Mouse (Mus musculus) forebrain, embryonic 16.5 days (tissue): ENCODE measurements around the gene Erlin1. TPM values are rescaled to one million over a fixed set of nuclear protein-coding genes. Genes with fewer than 3 reads are reported as not detected.
A peak's percentile ranks its signal among the peaks of the same experiment; 100 is the strongest.

Source experiments
- ATAC-seq: fragments of 200-750 bp; cut with Nextera tagmentation; 2 replicates; pipeline ENCODE4 v1.8.0; 2017; ENCODE audit warnings: mild to moderate bottlenecking, moderate library complexity
- H3K27ac ChIP-seq: fragments of 300-500 bp; sonication (generic); 2 replicates; pipeline ENCODE4 v1.5.1; 2014; ENCODE audit warnings: low read length, control low read depth
- H3K27me3 ChIP-seq: fragments of 300-500 bp; sonication (generic); replicated peaks from 2 replicates; pipeline ENCODE4 v1.6.1; 2014; ENCODE audit warnings: low read length; ENCODE audit not compliant: control insufficient read depth, insufficient read depth
- H3K36me3 ChIP-seq: fragments of 300-500 bp; sonication (generic); 2 replicates; pipeline ENCODE4 v1.6.1; 2014; ENCODE audit not compliant: control insufficient read depth, insufficient read depth
- H3K4me1 ChIP-seq: fragments of 300-500 bp; sonication (generic); replicated peaks from 2 replicates; pipeline ENCODE4 v1.6.1; 2014; ENCODE audit warnings: low read length; ENCODE audit not compliant: control insufficient read depth, insufficient read depth
- H3K4me2 ChIP-seq: fragments of 300-500 bp; sonication (generic); 2 replicates; pipeline ENCODE4 v1.6.1; 2014; ENCODE audit warnings: mild to moderate bottlenecking, low read length, control low read depth
- H3K4me3 ChIP-seq: fragments of 300-500 bp; sonication (generic); replicated peaks from 2 replicates; pipeline ENCODE4 v1.5.1; 2014; ENCODE audit warnings: mild to moderate bottlenecking, low read length, control low read depth
- H3K9ac ChIP-seq: fragments of 300-500 bp; sonication (generic); replicated peaks from 2 replicates; pipeline ENCODE4 v1.6.1; 2014; ENCODE audit warnings: low read depth, low read length, control low read depth
- H3K9me3 ChIP-seq: fragments of 300-500 bp; sonication (generic); 2 replicates; pipeline ENCODE4 v1.6.1; 2016; ENCODE audit warnings: low read length; ENCODE audit not compliant: control insufficient read depth
- WGBS: fragments of 180-500 bp; shearing (Covaris S2); extraction: QIAGEN DNeasy Blood & Tissue Kit; methylation state at CpG from one replicate; pipeline ENCODE4 v1.1.7; 2014; 5-methylcytosine and 5-hydroxymethylcytosine counted together
- polyA plus RNA-seq: library from polyadenylated mRNA; unstranded; fragments of >200 nt; fragmentation: Nextera tagmentation; extraction: Ambion mirVana; gene quantifications from 2 replicates; pipeline ENCODE4 v1.2.1, GENCODE M21; 2015

Gene Erlin1
- polyA plus RNA-seq, result 20.8 and 23.5 TPM in 2 replicates

DNA sequence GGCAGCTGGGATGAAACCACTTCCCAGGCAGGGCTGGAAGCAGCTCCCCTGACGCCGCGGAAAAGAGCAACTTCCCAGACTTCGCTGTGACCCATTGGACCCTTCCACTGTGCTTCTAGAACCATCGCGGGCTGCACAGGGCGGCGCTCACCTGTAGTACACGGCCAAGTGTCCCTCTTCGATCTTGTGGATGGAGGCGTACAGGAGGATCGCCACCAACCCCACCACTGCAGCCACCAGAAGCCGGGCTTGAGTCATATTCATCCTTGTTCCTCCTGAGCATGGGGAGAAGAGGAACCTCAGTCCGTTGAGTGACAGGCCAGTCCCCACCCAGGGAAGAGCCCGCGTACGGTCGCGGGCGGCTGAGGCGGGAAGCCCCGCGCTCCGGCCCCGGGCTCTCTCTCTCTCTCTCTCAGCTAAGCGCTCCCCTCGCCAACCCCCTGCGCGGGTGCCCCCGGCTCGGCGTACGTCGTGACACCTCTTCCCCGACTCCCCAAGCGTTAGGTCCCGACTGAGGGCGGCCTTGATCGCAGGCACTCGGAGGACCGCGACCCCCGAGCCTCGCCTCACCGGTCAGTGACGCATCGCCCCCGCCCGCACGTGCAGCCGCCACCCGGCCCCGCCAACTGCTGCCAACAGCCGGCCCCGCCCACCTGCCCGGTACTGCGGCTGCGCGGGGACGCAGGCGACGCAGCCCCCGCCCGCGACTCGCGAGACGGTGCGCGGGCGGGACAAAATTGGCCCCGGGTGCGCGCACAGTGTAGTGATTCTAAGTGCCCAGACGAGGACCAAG lies at the start of gene Erlin1:
Erlin1 (minus strand) TSS at position 665 of the 793 bp plus-strand sequence.
- H3K27ac ChIP-seq, result peak within 1 kb of the TSS; percentile 52
- no peaks in the 10 kb centered on the region for H3K9me3 ChIP-seq
- H3K4me2 ChIP-seq, result peak within 1 kb of the TSS; percentile 74
- ATAC-seq, result peak; percentile 95
- peaks cover 18% of the 10 kb centered on the region for H3K4me1 ChIP-seq
- H3K27me3 ChIP-seq, result no peaks in the 10 kb centered on the region
- H3K4me3 ChIP-seq, result peak within 1 kb of the TSS; percentile 87
- WGBS, result under 1% methylated on average over 75 of the region's 75 CpGs
- peaks cover 5% of the 10 kb centered on the region; the same call in 1 of the 2 replicates for H3K36me3 ChIP-seq
- peak within 1 kb of the TSS; percentile 85 for H3K9ac ChIP-seq

DNA sequence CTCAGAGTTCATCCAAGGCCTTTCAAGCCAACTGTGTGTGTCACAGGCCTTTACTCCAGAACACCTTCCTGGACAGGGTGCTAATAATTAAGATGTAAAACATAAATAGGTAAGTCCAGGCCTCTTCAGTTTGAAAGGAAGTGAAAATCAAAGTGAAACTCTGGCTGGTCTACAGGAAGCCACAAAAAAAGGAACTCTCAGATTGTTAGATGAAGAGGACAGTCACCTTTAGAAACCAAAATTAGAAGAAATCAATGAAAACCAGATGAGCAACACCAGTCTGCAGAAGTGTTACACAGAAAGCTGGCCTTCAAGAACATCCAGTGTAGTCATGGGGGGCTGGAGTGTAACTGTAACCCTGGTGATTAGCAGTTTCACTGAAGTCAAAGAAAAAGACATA lies 48.2 kb upstream of the Erlin1 start:
- Histone ChIP-seq H3K36me3 (peaks cover 15% of the 10 kb centered on the region), H3K4me3 (no peak overlapping the region)
- ATAC-seq, result no peak

DNA sequence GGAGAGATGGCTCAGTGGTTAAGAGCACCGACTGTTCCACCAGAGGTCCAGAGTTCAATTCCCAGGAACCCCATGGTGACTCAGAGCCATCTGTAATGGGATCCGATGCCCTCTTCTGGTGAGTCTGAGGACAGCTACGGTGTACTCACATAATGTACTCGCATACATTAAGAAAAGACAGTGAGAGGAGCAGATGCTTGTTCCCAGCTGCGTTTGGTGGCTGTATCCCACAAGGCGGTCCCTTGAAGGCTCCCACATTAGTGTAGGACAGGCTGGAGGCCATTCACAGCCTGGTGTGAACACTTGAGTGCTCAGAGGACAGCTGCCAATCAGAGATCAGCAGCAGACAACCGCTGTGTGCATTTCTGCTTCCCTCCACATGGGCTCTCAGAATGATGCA lies 42.1 kb upstream of the Erlin1 start:
- WGBS, result 58% methylated on average over 7 of the region's 7 CpGs
- Histone ChIP-seq H3K27me3 (no peaks in the 10 kb centered on the region), H3K4me2 (no peak overlapping the region), H3K9me3 (no peaks in the 10 kb centered on the region), H3K4me1 (peaks cover 6% of the 10 kb centered on the region), H3K9ac (no peak overlapping the region), H3K36me3 (peaks cover 22% of the 10 kb centered on the region), H3K4me3 (no peak overlapping the region), H3K27ac (no peak overlapping the region)
- no peak for ATAC-seq

More for the DNA sequence above, 48.2 kb upstream of the Erlin1 start:
- H3K4me1 ChIP-seq, result no peaks in the 10 kb centered on the region
- H3K9ac ChIP-seq, result no peak overlapping the region
- no peak overlapping the region for H3K4me2 ChIP-seq
- H3K27me3 ChIP-seq, result no peaks in the 10 kb centered on the region
- H3K9me3 ChIP-seq, result no peaks in the 10 kb centered on the region
- H3K27ac ChIP-seq, result no peak overlapping the region

- ATAC-seq, result no peak
- 93% methylated on average over 9 of the region's 9 CpGs for WGBS
Observed at GRCm38 (mm10) chr19:44110356-44110755, 40.8 kb upstream of the Erlin1 start.

GRCm38 (mm10) chr19:44108996-44109395 lies 39.4 kb upstream of the Erlin1 start:
- no peak for ATAC-seq
- Histone ChIP-seq H3K27ac (no peak overlapping the region), H3K9ac (no peak overlapping the region), H3K9me3 (no peaks in the 10 kb centered on the region), H3K4me1 (peaks cover 21% of the 10 kb centered on the region), H3K4me3 (no peak overlapping the region), H3K27me3 (no peaks in the 10 kb centered on the region), H3K4me2 (no peak overlapping the region), H3K36me3 (peaks cover 22% of the 10 kb centered on the region)

More at GRCm38 (mm10) chr19:44110356-44110755, 40.8 kb upstream of the Erlin1 start:
- Histone ChIP-seq H3K36me3 (peaks cover 22% of the 10 kb centered on the region), H3K9ac (no peak overlapping the region), H3K4me3 (no peak overlapping the region), H3K27me3 (no peaks in the 10 kb centered on the region), H3K4me2 (no peak overlapping the region), H3K27ac (no peak overlapping the region), H3K4me1 (peaks cover 19% of the 10 kb centered on the region), H3K9me3 (no peaks in the 10 kb centered on the region)

- H3K36me3 ChIP-seq, result peaks cover 12% of the 10 kb centered on the region
- H3K27me3 ChIP-seq, result no peaks in the 10 kb centered on the region
- no peak overlapping the region for H3K27ac ChIP-seq
- peaks cover 21% of the 10 kb centered on the region for H3K4me1 ChIP-seq
- 28% methylated on average over 22 of the region's 22 CpGs for WGBS
- peak; percentile 42 for ATAC-seq
- peak overlapping the region; percentile 89 for H3K4me3 ChIP-seq
- peak overlapping the region; percentile 98 for H3K9ac ChIP-seq
- H3K4me2 ChIP-seq, result peak overlapping the region; percentile 88
- H3K9me3 ChIP-seq, result no peaks in the 10 kb centered on the region
Observed at GRCm38 (mm10) chr19:44107661-44108521, 38.3 kb upstream of the Erlin1 start.

- peaks cover 7% of the 10 kb centered on the region for H3K36me3 ChIP-seq
- peak within 1 kb of the TSS; percentile 89 for H3K4me3 ChIP-seq
- H3K4me1 ChIP-seq, result peaks cover 21% of the 10 kb centered on the region
- H3K4me2 ChIP-seq, result peak within 1 kb of the TSS; percentile 96
- ATAC-seq, result peak; percentile 100
- no peaks in the 10 kb centered on the region for H3K9me3 ChIP-seq
- peak within 1 kb of the TSS; percentile 55 for H3K27ac ChIP-seq
- H3K27me3 ChIP-seq, result no peaks in the 10 kb centered on the region
- under 1% methylated on average over 64 of the region's 67 CpGs for WGBS
- peak within 1 kb of the TSS; percentile 98 for H3K9ac ChIP-seq
Observed at GRCm38 (mm10) chr19:44106831-44107660, 37.5 kb upstream of the Erlin1 start, which contains the start of gene Chuk. TSS of gene Chuk (minus strand) at chr19:44107480.

DNA sequence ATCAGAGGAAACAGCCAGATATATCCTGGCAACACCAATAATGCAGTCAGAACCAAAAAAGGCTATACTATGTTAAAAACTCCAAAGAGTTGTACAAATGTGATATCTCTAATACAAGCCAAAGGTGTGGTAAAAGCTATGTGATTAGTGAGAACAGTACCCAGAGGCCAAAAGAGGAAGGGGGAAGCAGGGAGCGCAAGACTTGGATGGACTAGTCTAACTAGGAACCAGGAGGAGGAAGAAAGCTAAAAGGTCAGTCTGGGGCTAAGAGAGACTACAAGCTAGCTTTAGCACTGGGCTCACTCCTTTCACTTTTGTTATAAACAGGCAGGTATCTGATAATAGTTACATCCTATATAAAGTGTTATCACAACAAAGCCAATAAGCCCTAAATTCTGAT lies 34.8 kb upstream of the Erlin1 start:
- H3K4me3 ChIP-seq, result no peak overlapping the region
- peaks cover 21% of the 10 kb centered on the region for H3K4me1 ChIP-seq
- no peaks in the 10 kb centered on the region for H3K27me3 ChIP-seq
- no peak overlapping the region for H3K4me2 ChIP-seq
- H3K9ac ChIP-seq, result no peak overlapping the region
- no peak overlapping the region for H3K27ac ChIP-seq
- H3K36me3 ChIP-seq, result 0 out of 2 replicates have a peak, but pooled peaks cover 2% of the 10 kb centered on the region
- no peak for ATAC-seq
- 89% methylated on average over 1 of the region's 1 CpGs for WGBS
- H3K9me3 ChIP-seq, result no peaks in the 10 kb centered on the region
